Mouse (Mus musculus): ENCODE measurements around the gene Rtn4ip1.
"Not testable (repeated sequence)": the region's sequence is repeated elsewhere in the genome, so short reads cannot be mapped to it uniquely, and the experiment has no call there.

Gene Rtn4ip1

DNA sequence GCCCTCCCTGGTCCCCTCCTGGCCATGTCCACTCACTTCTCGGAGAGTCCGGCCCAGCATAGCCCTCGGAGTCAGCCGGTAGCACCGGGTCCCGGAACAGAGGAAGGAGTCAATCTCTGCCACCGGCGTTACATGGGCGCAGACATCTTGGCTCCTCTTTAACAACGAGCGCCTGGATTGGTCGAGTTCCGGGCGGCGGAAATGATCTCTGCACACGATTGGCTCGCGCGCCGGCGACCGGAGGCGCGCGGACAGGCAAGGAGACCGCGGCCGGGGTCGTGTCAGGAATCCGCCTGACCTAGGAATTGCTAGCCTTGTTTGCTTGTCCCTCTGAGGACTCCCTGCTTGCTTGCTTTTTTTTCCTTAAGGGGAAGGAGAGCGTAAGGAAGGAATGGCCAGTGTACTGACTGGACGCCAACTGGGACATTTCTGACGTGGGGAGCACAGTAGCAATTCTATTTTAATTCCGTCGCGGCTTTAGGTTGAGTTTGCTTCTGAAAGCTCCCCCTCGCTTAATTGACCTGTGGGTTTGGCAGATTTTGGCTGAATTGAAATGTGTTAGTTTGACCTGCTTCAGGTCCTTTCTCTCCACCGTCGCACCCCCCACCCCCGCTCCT is at the start of gene Rtn4ip1, which contains the start of gene Qrsl1:
Gene Rtn4ip1, plus strand, starts transcription at position 230 of the 617 bp plus-strand sequence.
Gene Qrsl1, minus strand, starts transcription at position 168 of the 617 bp plus-strand sequence.
- peak; percentile 91 for DNase-seq (ENCODE audit: low spot score)

DNA sequence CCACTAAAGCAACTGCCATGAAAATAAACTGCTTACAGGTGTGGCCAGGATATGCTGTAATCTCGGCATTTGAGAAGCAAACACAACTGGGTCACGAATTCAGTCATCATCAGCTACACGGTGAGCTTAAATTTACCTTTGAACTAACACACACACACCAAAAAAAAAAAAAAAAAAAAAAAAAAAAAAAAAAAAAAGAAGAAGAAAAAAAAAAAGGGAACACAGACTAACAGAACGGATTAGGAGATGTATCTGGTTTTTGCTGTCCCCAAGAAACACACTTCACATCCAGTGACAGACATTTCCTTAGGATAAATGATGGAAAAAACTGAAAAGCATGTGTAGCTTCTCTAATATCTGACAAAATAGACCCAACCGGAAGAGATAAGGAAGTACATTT is 49.7 kb upstream of the Rtn4ip1 start:
- DNase-seq (ENCODE audit: low spot score) = no peak

DNA sequence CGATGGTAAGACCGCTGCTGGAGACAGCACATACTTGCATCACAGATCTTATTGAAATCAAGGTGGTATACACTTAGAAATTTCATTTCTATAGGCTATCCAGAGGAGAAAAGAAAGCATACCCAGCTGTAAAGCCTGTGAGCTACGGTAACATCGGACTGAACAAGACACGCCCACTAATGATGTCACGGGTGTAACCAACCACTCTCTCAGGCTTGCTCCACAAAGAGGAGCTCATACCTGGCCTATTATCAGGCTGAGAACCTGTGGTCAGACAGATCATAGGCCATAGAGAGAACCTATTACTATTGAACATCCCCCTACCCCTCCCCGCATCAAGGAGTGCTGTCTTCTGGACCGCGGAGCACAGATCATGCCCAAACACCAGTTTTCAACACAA is 45.7 kb upstream of the Rtn4ip1 start:
- DNase-seq (ENCODE audit: low spot score) = no peak

DNA sequence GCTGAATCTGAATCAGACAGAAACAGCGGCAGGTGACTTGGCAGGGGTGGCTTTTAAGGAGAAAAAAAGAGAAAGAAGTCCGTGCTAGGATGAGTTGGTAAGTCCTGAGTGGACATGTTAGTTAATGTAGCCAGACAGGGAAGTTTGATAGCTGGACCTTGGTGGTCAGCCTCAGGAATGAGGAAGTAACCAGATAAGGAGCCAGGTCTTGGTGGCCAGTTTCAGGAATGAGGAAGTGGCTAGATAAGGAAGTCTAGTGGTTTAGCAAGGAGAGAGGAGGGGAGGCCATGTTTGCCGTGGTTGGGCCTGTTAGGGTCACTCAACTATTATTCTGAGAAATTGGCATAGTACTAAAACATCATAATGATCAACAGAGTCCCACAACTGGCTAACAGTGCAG is 45.3 kb upstream of the Rtn4ip1 start:
- no peak for DNase-seq (ENCODE audit: low spot score)

DNA sequence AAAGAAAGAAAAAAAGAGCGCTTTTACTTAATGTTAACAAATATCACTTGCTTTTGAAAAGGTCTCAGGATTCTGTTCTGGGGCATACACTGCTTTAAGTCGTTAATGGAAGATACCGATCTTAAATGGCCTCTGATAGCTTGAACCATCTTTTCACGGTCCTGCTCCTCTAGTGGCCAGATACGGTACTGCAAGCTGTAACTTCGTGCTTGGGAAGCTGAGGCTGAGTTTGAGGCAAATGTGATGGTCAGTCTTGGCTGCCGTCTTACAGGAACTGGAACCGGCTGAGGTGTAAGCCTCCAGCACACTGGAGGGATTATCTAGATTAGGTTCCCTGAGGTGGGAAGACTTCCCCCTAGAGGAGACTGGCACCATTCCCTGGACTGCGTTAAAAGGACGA is 30.9 kb upstream of the Rtn4ip1 start:
- DNase-seq (ENCODE audit: low spot score) = no peak

DNA sequence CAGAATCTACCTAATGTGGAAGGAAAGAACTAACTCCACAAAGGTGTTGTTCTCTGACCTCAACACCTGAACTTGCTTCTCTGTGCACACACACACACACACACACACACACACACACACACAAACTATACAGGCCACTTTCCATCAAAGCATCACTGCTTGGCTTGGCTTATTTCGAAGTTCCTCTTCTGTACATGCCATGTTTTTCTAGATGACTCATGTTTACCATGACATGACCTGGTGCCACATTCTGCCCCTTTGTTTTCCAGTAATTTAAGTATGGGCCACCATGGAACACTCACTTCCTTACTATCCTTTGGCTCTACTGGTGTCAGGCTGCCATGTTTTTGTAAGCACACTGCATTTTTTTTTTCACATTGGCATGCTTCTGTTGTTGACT is 30.1 kb upstream of the Rtn4ip1 start:
- DNase-seq (ENCODE audit: low spot score) = no peak

DNA sequence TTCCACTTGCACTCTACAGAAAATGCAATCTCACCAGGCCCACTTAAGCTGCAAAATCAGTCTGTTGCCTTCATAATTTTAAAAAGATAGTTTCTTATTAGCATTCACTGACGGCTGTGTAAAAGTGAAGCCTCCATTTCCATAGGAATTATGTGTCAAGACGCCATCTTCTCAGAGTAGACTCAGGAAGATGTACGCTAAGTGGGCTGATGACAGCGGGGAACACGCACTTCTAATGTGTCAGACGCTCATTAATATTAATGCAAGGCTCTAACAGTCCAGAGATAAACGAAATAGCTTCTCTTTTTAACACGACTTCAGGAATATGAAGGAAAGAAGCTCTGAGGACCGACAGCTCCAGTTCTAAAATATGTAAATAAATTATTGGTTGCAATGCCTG is 13.9 kb upstream of the Rtn4ip1 start:
- no peak for DNase-seq (ENCODE audit: low spot score)

DNA sequence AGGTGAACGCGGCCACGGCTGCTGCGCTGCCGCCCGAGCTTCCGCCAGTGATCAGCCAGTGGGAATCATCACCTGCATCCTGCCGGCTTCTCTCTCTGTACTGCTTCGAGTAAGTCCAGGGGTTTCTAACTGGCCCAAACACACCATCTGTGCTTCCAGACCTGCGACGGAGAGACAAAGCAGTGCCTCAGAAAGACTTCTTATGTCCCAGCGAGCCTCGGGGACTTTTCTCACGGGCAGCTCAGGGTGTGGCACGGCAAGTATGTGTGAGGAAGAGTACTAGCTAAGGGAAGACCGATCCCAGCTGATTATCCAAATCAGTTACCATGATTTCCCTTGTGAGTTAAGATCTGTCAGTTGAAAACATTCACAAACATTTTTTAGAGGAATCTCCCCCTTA is 12.6 kb upstream of the Rtn4ip1 start:
- DNase-seq (ENCODE audit: low spot score) = no peak

DNA sequence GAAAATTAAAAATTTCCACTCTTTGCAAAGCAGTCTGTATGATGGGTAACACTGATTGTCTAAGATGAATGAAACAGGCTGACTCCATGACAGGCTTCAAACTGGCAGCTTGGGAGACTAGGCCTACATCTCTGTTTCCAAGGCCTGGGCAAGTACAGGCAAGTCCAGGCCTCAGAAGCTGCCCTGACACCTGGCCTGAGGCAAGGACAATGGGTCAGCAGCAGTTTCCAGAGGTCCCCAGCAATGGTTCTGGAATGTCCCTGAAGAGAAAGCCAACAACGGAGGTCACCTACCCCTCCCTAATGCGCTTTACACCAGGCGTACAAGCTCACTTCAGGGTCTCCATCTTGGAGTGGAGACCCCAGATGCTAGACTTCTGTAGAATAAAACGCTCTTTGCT is 8.6 kb upstream of the Rtn4ip1 start:
- DNase-seq (ENCODE audit: low spot score) = no peak

DNA sequence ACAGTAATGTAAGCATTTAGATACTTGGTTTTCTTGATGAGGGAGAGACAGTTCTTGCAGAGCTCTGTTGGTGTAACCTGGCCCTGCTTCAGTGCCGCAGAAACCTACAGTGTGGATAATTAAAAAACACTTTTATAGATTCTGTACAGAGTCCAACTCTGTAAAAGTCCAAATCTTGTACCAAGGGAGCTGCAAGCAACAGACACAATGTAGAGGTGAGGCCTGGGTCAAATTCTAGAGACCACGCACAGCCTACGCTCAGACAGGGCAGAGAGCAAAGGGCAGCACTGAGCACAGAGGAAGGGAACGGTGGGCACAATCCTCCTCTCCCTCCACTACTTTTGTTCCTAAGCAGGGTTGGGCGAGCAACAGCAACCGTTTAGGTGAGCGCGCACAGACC is 5.5 kb upstream of the Rtn4ip1 start:
- DNase-seq (ENCODE audit: low spot score) = no peak

DNA sequence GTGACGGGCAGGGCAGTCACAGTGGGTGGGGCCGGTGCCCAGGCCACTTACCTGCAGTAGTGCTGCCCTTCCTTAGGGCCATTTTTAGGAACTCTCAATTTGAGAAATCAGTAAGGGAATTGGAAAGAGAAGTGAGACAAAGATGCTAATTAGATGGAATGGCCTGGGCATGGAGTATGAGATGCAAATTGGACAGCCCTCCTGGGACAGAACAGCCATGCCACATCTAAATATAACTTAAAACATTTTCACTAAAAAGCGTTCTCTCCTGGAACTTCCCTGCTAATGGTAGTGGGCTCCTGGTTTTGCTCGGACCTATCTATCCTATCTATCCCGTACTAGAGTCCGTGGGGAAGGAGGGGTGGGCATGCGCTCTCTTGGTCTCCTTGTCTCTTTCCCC is 3.3 kb upstream of the Rtn4ip1 start:
- DNase-seq (ENCODE audit: low spot score) = no peak

DNA sequence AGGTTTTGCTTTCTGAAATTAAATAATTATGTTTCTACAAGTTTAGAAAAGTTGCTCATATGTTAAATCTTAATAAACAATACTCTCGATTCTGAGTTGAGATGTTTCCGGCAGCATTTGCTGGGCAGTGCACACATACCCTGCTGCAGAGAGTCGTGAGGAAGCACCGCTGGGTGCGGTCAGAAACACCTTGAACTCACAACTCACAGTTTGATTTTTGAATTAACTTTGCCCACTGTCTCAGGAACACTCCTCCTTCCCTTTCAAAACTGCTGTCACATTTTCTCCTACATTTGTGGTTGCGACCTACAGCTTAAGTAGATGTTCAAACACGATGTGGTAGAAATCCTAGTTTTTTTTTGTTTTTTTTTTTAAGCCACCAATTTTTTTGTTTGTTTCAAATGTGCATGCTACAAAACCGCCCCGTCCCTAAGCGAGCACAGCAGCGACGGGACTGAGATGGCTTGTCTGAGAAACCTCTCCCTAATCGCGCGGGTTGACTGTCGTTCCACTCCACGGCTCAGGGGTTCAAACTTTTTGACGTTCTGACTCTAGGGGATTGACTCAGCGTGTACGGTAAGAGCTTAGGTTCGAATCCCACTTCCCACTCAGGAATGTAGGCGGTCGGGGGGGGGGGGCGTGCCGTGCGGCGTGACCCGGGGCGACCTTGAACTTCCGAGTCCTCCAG is 580 bp upstream of the Rtn4ip1 start:
- peak; percentile 3 for DNase-seq (ENCODE audit: low spot score)

DNA sequence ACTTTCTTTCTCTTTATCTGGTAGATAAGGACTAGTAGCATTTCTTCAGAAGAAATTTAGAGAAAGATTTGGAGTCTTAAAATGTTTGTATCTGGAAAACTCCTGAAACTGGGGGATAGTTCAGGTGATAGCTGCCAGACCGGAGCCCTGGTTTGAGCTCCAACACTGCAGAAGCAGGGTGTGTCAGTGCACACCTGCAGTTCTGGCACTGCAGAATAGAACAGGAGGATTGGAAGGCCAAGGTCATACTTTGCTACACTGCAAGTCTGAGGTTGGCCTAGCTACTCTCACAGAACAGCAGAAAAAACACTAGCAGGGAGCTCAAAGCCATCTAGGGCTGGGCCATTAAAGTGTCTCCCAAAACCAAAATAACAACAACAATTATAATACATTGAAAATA is 3.0 kb downstream of the Rtn4ip1 start:
- DNase-seq (ENCODE audit: low spot score) = no peak

DNA sequence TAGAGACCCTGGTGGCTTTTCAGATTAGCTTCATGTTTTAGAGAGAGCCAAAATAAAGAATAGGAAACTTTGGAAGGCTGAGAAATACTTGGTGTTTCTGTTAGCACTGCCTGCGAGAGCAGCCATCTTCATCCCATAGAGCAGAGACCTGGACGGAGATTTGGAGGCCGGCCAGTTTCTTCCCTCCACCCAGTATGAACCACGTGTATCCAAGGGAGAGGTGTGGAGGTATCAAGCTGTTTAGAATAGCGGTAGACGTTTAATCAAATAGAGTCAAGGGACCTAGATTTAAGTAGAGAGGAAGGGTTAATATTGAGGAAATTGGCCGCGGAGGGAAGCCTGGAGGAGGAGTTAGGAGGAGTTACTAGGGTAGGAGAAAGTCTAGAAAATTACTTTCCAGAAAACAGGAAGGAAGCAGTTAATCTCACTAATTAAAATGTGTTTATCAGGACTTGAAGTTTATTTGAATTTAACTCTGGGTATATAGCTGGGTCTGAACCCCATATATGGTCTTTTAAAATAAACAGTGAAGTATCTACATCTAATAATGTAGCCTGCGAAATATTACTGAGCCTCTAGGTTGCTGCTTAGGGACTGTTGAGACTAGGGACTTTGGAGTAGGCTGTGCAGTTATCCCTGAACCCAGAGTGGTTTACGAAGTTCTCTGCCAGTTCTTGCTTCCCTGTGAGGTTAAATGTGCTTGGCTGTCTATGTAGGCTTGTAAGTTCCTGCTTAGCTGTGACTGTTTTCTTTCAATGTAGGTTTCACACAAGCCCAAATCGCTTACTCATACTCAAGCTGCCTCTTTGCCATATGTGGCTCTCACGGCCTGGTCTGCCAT is 8.6 kb downstream of the Rtn4ip1 start:
- no peak for DNase-seq (ENCODE audit: low spot score)

DNA sequence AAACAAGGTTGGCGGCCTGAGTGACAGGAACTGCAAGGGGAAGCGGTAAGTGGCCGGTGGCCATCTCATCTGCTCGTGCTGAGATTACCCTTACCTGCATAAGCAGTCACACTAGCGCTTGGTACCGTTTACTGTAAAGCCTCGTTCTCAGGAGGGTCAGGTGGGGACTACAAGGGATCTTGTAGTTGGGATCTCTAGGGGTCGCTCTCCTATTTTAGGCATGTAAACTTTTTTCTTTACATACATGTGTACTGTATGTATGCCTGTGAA is 9.2 kb downstream of the Rtn4ip1 start:
- DNase-seq (ENCODE audit: low spot score) = no peak

DNA sequence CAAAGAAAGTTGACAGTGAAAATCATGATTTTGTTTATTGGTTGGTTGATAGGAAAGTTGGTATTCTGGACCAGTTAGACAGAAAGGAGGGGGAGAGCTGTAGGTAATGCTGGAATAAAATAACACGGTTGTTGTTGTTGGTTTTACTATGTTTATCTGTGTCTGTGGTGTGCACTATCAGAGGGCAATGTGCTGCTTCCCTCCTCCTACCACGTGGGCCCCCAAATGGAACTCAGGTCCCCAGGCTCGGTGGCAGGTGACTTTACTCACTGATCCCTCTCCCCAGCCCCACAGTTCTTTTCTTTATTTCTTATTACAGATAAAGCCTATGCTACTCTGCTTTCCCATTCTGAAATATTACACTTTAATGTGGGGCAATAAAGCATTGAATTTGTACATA is 10.6 kb downstream of the Rtn4ip1 start:
- DNase-seq (ENCODE audit: low spot score) = no peak

DNA sequence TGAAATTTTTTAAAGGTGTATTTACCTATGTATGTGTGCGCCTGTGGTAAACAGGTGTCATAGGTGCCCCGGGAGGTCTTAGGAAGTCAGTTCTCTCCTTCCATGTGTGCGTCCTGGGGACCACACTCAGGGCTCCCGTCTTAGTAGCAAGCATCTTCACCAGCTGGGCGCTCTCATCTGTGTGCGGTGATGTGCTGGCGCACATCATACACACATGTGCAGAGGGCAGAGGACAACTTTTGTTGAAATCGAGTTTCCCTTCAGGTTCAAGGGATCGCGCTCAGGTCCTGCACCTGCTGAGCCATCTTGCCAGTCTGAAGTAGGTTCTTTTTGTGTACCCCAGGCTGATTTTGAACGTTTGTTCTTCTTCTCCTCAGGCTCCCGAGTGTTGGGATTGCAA is 14.6 kb downstream of the Rtn4ip1 start:
- no peak for DNase-seq (ENCODE audit: low spot score)

DNA sequence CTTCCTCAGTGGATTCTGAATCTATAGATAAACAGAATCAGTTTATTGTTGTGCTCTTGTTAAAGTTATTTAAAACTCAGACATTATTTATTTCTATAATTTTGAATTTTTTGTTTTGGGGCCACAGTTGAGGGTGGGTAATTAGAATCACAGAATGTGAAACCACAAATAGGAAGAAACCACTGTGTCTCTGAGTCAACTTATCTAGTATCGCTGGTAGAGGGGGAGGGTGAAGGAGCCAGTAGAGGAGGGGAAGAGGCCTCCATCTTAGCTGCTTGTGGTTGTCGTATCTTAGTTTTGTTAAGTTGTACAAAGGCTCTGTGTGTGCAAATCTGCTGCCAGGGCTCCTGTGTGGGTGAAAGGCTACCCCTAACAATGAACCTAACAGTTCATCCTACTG is 15.1 kb downstream of the Rtn4ip1 start:
- DNase-seq (ENCODE audit: low spot score) = peak; percentile 8

DNA sequence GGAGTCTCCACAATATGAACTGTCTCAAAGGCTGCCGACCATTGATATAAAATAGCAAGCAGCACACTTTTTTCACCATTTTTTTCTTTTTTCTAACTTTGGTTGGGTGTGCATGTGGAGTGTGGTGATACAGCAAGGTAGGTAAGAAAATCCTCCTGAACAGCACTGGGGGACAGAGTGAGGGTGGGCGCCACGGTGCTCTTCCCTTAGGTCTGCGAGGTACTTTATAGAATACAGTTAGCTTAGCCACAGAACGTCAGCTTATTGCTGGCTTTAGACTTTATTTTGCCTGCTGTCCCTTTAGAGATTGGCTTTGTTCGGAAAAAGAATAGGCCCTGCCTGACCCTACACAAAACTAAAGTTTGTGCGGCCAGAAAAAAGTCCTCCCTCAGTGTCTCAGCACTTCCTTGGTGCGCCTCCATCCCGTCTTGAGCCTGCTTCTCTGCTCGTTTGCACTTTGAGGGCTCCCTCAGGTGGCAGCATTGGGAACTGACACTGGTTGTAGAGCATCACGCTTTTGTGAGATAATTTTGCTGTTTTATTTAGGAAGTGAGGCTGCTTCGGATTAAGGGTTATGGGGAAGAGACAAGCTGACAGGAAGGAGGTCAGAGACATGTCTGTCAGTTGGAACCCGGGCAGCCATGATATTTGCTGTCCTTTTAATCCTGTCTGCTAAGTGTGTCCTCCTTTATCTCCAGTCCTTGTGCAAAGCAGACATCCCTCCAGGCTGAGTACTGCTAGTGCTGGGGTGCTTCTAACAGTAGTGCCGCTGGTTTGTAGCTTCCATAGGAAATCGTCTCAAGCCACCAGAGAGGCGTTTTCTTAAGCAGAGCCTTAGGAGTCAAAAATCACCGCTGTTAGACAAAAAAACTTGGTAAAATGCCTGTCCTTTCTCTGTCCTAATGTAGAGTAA is 17.3 kb downstream of the Rtn4ip1 start:
- DNase-seq (ENCODE audit: low spot score) = peak; percentile 41

DNA sequence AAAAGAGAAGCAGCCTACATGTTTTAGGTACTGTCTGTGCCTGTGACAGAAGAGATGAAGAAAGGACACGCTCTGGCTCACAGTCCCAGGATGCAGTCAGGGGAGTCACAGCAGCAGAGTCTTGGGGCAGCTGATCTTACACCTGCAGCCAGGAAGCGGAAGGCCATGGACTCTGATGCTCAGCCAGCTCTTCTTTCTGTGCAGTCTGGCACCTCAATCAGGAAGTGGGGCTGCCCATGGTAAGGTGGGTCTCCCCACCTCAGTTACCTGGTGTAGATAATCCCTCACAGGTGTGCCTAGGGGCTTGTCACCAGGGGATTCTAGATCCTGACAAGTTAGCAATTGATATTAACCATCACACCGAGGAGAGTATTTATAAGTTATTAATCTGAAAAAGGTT is 21.5 kb downstream of the Rtn4ip1 start:
- DNase-seq (ENCODE audit: low spot score) = no peak

DNA sequence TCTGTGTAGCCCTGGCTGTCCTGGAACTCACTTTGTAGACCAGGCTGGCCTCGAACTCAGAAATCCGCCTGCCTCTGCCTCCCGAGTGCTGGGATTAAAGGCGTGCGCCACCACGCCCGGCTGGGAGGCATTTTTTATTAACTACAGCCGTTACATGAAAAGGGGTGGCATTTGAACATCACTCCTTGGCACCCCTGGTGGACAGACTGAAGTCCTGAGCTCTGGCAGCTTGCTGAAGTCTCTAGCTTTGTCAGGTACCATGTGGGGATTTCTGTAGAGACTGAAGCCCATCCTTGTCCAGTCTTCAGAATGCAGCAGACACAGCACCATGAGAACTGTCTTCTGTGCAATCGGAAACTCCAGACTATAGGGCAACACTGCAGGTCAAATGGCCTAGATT is 24.2 kb downstream of the Rtn4ip1 start:
- not testable (repeated sequence) for DNase-seq (ENCODE audit: low spot score)

DNA sequence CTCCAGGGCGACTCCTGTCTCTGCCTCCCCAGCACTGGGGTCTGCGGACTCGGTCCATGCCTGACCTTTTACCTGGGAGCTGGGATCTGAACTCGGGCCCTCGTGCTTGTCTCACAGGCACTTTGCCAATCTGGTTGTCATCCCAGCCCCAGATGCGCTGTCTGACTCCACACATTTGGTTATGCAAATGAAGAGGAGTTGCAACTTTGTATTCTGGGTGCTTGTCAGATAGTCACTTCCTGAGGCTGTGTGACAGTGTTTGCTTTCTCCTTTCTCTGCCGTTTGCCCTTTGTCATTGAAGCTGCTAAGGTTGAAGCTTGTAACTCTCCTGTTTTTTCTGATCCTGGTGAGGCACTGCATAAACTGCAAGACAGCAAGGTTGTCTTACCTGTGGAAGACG is 26.1 kb downstream of the Rtn4ip1 start:
- DNase-seq (ENCODE audit: low spot score) = no peak

All from adipocyte (in vitro differentiated cells).